Mouse (Mus musculus): ENCODE results near the gene Cpsf2.

The Cpsf2 gene

DNA sequence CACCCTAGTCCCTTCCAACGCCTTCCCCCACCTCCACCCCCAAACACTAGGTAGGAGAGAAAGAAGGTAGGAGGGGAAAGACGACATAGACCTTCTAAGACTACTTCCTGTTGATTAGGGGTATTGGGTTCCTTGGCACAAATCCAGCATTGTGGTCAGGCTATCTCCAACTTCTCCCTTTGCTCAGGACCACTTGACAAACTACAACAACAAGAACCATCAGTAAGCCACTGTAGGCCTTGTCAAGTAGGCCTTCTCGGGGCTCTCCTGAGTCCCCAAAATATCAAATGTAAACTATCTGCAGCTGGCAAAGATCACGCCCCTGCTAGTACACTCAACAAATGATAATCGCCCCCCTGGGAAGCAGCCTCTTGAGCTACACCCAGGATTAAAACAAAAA lies 4.5 kb downstream of the Cpsf2 start:
- no peak for DNase-seq (ENCODE audit: low spot score)

DNA sequence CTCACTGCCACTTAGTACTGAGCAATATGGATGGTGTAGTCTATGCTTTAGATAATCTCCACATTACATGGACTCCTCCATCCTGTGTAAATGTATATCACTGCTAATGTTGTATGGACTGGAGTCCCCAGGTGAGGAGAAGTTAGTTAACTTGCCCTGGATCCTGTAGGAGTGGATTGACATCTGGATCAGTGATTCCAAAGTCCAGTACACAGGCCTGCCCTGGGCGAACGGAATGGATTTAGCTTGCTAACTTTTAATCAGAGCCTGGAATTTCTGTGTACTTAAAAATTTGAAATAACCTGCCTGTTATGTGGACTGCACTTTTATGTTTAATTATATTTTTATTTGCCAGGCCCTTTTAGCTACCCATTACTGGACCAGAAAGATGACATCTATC lies 5.8 kb downstream of the Cpsf2 start:
- DNase-seq (ENCODE audit: low spot score): no peak

DNA sequence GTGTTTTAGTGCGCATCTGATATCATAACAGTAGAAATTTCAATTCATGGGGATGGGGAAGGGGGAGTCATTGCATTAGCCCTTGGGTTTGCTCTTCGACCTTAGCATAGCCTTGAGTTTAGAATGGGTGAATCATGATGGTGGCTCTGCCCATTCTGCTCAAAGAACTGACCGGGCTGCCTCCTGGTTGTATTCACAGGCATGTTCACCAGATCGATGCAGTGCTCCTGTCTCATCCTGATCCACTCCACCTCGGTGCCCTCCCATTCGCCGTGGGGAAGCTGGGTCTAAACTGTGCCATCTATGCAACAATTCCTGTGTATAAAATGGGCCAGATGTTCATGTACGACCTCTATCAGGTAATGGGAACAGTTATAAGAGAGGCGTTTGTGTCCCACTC lies 7.2 kb downstream of the Cpsf2 start:
- DNase-seq (ENCODE audit: low spot score): no peak

DNA sequence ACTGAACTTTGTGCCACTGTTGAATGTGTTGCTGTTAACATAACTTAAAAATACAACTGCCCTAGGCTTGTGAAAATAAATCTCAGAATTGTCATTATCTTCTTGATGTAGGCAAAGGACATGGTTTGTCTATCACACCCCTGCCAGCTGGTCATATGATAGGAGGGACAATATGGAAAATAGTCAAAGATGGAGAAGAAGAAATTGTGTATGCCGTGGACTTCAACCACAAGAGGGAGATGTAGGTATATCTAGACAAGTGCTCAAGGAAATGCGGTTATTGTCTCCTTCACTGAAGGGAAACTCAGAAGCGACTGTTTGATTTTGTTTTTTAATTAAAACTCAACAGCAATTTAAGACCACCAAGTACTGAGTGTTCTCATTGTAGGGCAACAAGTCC lies 9.3 kb downstream of the Cpsf2 start:
- DNase-seq (ENCODE audit: low spot score): no peak

DNA sequence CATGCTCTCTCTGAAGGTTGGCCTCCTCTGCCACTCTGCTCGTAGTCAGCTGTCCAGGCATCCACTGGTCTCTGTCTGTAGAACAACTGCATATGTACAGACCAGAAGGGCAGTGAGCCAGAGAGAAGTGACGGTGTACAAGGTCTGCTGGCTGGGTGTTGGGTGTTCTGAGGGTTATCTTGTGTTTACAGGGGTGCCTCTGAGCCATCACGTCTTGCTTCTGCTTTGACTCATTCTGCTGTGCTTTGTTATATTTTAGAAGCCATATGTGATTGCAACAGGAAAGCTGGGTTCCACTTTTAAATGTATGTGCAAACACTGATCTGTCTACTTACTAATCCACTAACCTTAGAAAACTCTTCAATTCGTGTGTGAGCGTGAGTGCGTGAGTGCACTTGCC lies 11.9 kb downstream of the Cpsf2 start:
- DNase-seq (ENCODE audit: low spot score): no peak

- DNase-seq (ENCODE audit: low spot score): no peak
Observed at GRCm38 (mm10) chr12:101994576-101995467, 19.0 kb downstream of the Cpsf2 start.

- DNase-seq (ENCODE audit: low spot score): no peak
Observed at GRCm38 (mm10) chr12:101998929-101999328, 23.1 kb downstream of the Cpsf2 start.

GRCm38 (mm10) chr12:102000785-102001184 lies 25.0 kb downstream of the Cpsf2 start:
- DNase-seq (ENCODE audit: low spot score): no peak

DNA sequence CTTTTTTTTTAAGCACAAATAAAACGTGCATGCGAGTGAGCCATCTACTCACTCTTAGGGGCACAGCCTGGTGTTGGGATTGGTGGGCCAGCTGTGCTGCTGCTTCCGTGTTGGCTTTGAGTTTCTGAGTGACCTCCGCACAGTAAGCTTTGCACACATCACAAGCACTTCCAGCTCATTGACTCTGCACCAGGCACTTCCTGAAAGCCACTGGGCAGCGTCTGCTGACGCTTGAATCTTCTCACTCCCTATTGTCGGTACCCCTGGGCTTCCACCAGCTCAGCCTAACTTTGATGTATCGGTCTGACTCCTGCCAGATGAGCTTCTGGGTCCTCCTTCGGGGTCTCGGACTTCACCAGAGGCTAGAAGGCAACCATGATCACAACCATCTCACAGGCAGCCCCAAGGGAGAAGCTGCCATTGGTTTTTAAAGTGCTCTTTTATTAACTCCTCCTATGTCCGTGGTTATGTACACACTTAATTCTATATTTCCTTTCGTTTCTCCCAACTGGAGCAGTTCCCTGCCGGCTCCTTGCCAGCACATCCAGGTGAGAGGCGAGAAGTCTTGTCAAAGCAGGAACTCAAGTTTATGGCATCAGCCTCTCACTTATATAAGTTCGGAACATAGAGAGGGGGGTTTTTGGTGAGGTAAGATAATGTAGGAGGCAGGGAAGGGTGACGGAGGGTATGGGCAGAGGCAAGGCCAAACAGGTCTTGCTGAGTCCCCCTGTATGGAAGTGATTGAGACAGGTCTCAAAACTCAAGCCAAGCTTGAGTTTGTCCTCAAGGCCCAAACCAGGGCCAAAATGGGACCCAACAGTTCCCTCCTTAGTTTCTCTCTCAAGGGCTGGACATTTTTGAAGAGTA lies 32.6 kb downstream of the Cpsf2 start:
- no peak for DNase-seq (ENCODE audit: low spot score)

DNA sequence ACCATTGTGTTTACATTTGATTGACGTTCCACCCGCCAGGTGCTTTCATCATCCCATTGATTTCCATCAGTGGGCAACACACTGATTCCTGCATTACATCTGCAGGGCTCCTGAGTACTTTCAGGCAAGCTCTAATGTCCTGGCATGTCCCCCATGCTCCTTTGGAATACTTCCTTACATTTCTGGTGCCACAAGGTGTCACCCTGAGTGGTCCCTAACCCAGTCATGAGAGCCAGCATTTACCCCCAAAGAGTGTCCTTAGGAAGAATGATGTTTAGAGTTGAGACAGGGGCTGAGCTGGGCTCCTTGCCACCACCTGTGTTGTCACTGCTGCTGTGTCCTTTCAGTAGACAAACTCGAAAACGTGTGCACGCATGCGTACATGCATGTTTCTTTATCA lies 33.8 kb downstream of the Cpsf2 start:
- DNase-seq (ENCODE audit: low spot score): no peak

DNA sequence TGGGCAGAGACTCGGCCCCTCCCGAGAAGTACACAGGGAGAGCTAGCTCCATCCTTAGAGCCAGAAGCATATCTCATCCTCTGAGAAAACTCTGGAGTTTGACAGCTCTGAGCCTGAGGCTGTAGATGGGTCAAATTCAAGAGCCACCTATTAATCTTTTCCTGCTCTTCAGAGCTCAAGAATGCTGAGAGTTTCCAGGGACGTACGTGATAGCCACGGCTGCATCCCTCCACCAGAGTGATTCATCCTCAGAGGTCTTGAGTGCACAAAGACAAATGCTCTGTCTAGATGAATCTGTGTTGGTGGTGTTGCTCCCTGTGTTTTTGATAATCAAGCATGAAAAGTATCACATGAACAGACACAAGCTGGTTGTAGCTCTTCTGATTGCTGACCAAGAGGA lies 38.6 kb downstream of the Cpsf2 start:
- no peak for DNase-seq (ENCODE audit: low spot score)

DNA sequence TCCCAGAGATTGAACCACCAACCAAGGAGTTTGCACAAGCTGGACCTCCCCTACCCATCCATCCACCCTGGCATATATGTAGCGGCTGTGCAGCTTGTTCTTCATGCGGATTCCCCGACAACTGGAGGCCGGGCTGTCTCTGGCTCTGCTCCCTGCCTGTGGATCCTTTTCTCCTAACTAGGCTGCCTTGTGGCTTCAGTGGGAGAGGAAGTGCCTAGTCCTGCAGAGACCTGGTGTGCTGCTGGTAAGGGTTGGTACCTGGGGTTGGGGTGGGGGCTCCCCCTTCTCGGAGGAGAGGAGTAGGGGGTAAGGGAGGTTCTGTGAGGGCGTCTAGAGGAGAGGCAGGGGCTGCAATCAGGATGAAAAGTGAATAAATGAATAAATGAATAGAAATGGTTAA lies 39.3 kb downstream of the Cpsf2 start:
- DNase-seq (ENCODE audit: low spot score): no peak

DNA sequence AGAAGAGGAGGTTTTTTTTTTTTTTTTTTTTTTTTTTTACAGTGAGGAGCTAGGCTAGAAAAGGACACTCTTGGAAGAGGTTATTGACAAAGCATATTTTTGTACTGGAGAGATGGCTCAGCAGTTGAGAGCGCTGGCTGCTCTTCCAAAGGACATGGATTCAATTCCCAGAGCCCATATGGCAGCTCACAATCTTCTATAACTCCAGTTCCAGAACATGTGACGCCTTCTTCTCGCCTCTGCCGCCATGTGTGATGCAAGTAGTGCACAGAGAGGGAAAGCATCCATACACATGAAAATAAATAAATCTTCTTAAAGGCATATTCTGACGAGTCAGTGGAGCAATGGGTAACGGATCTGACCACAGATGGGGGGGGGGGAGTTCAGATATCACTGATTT lies 46.1 kb downstream of the Cpsf2 start:
- DNase-seq (ENCODE audit: low spot score): no peak

DNA sequence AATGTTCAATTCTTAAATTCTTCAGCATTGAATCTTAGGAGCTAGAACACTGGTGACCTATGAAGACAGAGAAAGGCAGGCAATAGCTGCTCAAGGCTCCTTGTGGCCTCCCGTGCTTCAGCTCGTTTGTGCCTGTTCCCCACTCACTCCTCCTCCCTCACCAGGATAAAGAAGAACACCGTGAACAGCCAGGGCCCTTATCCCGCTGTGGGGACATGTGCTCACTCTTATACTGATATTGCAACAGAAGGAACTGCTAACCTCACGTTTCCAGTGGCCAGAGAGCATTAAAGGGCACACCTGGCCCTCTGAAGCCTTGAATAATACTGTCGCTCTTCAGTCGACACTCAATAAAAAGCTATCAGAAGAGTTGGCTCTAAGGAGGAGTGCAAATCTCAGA lies 53.4 kb downstream of the Cpsf2 start:
- no peak for DNase-seq (ENCODE audit: low spot score)

GRCm38 (mm10) chr12:102029892-102030446 lies 54.2 kb downstream of the Cpsf2 start:
- DNase-seq (ENCODE audit: low spot score): no peak

DNA sequence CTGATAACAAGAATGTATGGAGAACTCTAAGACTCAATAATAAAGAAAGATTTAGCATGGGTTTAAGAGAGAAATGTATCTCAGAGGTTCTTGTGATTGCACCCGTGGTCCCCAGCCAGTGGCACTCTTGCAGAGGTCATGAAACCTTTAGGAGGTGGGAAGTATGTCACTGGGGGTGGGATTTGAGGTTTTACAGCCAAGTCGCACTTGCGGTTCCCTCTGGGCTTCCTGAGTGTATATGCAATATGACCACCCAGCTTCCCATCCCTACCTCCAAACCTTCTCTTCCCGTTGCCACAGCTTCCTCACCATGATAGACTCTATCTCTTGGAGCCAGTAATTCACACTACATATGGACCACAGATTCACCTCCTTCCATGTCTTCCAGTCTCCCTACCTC lies 59.1 kb downstream of the Cpsf2 start:
- DNase-seq (ENCODE audit: low spot score): no peak

DNA sequence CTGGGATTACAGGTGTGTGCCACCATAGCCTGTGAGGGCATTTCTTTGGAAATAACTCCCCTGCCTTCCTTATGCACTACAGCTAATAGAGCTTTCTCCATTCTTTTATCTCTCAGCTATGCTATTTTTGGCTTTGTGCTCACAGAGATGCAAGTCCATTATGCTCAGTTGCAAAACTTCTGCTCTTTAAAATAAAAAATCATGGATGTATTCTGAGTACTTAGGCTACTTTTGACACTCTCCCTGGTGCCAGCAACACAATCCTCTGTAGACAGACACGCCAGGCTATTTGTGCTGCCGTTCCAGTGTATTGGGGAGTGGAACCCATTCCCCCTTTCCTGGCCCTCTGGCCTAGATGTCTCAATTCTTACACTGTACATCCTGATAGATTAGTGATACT lies 64.1 kb downstream of the Cpsf2 start:
- no peak for DNase-seq (ENCODE audit: low spot score)

- no peak for DNase-seq (ENCODE audit: low spot score)
Observed at GRCm38 (mm10) chr12:102041699-102042098, 65.9 kb downstream of the Cpsf2 start.

DNA sequence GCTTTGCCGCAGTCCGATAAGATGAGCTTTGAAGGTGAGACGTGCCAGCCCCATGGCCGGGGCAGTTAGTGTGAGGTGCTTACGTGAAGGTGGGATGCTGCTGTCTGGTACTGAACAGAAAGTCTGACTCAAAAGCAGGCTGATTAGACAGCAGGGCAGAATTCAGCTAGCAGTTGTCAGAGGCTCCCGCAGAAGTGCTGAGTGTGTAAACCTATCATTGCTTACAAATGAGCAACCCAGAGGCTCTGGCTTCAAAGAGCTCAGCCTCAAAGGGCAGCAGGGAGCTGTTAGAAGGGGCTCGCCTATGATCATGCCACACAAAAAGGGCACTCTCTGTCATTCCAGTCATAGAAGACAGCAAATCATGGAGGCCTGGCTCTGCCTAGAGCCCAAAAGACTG lies 66.5 kb downstream of the Cpsf2 start:
- DNase-seq (ENCODE audit: low spot score): no peak

- DNase-seq (ENCODE audit: low spot score): no peak
Observed at GRCm38 (mm10) chr12:102043840-102044239, 68.1 kb downstream of the Cpsf2 start.

DNA sequence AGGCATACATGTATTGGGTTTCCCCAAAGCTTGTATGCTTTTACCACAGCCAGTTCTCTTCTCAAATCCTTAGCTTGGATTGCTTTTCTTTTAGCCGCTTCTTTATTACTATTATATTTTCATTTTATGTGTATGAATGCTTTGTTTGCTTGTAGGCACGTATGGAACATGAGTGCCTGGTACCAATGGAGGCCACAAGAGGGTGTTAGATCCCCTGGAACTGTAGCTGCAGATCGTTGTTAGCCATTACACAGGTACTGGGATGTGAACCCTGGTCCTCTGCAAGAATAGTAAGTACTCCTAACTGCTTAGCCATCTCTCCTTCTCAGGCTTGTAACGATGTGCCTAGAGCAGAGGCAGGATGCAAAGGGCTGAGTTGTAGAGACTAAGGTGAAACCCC lies 78.4 kb downstream of the Cpsf2 start:
- DNase-seq (ENCODE audit: low spot score): no peak

DNA sequence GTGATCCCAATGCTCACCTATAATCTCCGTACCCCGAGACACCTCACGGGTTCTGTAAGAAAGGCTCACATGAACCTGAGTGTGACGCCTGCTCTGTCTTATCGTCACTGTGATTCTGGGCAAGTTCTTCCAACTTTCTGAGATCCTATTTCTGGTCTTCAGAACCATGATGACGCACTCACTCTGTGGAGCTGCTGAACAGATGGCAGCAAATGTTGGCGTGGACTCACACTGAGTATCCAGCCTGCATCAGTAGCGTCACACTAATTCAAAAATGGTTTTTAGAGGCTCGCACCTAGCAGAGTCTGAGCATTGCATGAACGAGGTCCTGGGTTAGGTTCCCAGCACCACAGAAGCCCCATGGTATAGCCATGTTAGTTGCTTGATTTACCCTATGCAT lies 80.0 kb downstream of the Cpsf2 start:
- DNase-seq (ENCODE audit: low spot score): no peak
